Mouse (Mus musculus) forebrain, embryonic 14.5 days (tissue): ENCODE measurements around the gene Tmem184a. TPM values are rescaled to one million over a fixed set of nuclear protein-coding genes. Genes with fewer than 3 reads are reported as not detected.

Source experiments
- ATAC-seq: fragments of 200-750 bp; cut with Nextera tagmentation; 2 replicates; pipeline ENCODE4 v1.8.0; 2017; ENCODE audit warnings: mild to moderate bottlenecking, moderate library complexity
- DNase-seq: peaks from one replicate; pipeline ENCODE4 v3.0.0-alpha.2; 2015; ENCODE audit warnings: low spot score
- H3K27ac ChIP-seq: fragments of 300-500 bp; sonication (generic); 2 replicates; pipeline ENCODE4 v1.5.1; 2014; ENCODE audit warnings: low read depth, mild to moderate bottlenecking, control low read depth, low read length, moderate library complexity
- H3K27me3 ChIP-seq: fragments of 300-500 bp; sonication (generic); replicated peaks from 2 replicates; pipeline ENCODE4 v1.6.1; 2014; ENCODE audit warnings: low read length, control low read depth, mixed read lengths; ENCODE audit not compliant: control insufficient read depth, insufficient read depth
- H3K36me3 ChIP-seq: fragments of 300-500 bp; sonication (generic); 2 replicates; pipeline ENCODE4 v1.6.1; 2014; ENCODE audit warnings: low read length, control low read depth; ENCODE audit not compliant: control insufficient read depth, insufficient read depth
- H3K4me1 ChIP-seq: fragments of 300-500 bp; sonication (generic); 2 replicates; pipeline ENCODE4 v1.6.1; 2014; ENCODE audit warnings: antibody characterized with exemption, low read length, control low read depth; ENCODE audit not compliant: control insufficient read depth, insufficient read depth
- H3K4me2 ChIP-seq: fragments of 300-500 bp; sonication (generic); 2 replicates; pipeline ENCODE4 v1.6.1; 2014; ENCODE audit warnings: mild to moderate bottlenecking, control low read depth, low read length
- H3K4me3 ChIP-seq: fragments of 300-500 bp; sonication (generic); 2 replicates; pipeline ENCODE4 v1.5.1; 2014; ENCODE audit warnings: low read depth, low read length, control low read depth
- H3K9ac ChIP-seq: fragments of 300-500 bp; sonication (generic); 2 replicates; pipeline ENCODE4 v1.6.1; 2014; ENCODE audit warnings: mild to moderate bottlenecking, low read length, control low read depth, moderate library complexity
- H3K9me3 ChIP-seq: fragments of 300-500 bp; sonication (generic); replicated peaks from 2 replicates; pipeline ENCODE4 v1.6.1; 2016; ENCODE audit warnings: low read length, control low read depth, mixed read lengths; ENCODE audit not compliant: control insufficient read depth
- WGBS: fragments of 180-500 bp; shearing (Covaris S2); extraction: QIAGEN DNeasy Blood & Tissue Kit; methylation state at CpG from one replicate; pipeline ENCODE4 v1.1.7; 2014; 5-methylcytosine and 5-hydroxymethylcytosine counted together
- polyA plus RNA-seq: library from polyadenylated mRNA; unstranded; fragments of >200 nt; fragmentation: Nextera tagmentation; extraction: Ambion mirVana; gene quantifications from 2 replicates; pipeline ENCODE4 v1.2.1, GENCODE M21; 2014

Tmem184a gene
- polyA plus RNA-seq, 1 experiment from 2014 or later = not detected

DNA sequence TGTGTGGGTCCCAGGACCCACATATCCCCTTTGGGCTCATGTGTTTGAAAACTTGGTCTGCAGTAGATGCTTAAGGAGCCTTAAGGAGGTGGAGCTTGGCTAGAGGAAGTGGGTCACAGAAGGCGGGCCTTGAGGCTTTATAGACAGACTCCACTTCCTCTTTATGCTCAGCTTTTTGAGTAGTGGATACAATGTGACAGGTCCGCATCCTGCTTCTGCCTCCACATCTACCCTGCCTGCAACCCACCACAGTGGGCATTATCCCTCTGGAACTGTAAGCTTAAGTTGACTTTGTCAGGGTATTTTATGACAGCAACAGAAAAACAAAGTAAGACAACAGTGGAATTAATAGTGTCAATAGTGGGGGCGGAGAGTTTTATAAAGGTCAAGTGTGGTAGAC is 11.0 kb upstream of the Tmem184a start:
- 87% methylated on average over 3 of the region's 3 CpGs for WGBS
- H3K9me3 ChIP-seq = no peaks in the 10 kb centered on the region
- H3K9ac ChIP-seq = no peak overlapping the region
- H3K27ac ChIP-seq = no peak overlapping the region
- no peak for DNase-seq
- H3K4me2 ChIP-seq = no peak overlapping the region
- no peak overlapping the region for H3K4me3 ChIP-seq
- no peak for ATAC-seq
- H3K4me1 ChIP-seq = peaks cover 3% of the 10 kb centered on the region; the same call in 1 of the 2 replicates
- H3K27me3 ChIP-seq = no peaks in the 10 kb centered on the region
- no peaks in the 10 kb centered on the region for H3K36me3 ChIP-seq

GRCm38 (mm10) chr5:139829384-139829783 is 9.7 kb upstream of the Tmem184a start:
- no peak overlapping the region for H3K27ac ChIP-seq
- 84% methylated on average over 13 of the region's 13 CpGs for WGBS
- no peaks in the 10 kb centered on the region for H3K27me3 ChIP-seq
- no peak overlapping the region for H3K4me2 ChIP-seq
- peaks cover 9% of the 10 kb centered on the region; the same call in 1 of the 2 replicates for H3K4me1 ChIP-seq
- no peaks in the 10 kb centered on the region for H3K36me3 ChIP-seq
- DNase-seq = no peak
- ATAC-seq = no peak
- no peaks in the 10 kb centered on the region for H3K9me3 ChIP-seq
- H3K9ac ChIP-seq = no peak overlapping the region
- no peak overlapping the region for H3K4me3 ChIP-seq

DNA sequence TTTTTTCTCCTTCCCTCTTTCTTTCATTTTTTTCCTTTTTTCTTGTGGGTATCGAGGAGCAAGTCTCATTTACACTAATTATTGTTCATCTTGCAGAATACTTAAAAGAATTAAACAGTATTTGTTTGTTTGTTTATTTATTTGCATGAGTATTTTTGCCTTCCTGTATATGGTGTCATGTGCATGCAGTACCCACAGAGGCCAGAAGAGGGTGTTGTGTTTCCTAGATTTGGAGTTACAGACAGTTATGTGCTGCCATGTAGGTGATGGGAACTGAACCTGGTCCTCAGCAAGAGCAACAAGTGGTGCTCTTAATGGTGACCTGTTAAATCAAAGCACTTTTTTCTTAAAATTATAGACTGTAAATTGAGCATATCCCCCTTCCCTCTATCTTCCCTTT is 7.9 kb upstream of the Tmem184a start:
- no peak for ATAC-seq
- Histone ChIP-seq H3K36me3 (peaks cover 13% of the 10 kb centered on the region), H3K27ac (no peak overlapping the region), H3K4me1 (peaks cover 9% of the 10 kb centered on the region; the same call in 1 of the 2 replicates), H3K9ac (no peak overlapping the region), H3K4me2 (no peak overlapping the region), H3K27me3 (no peaks in the 10 kb centered on the region), H3K9me3 (no peaks in the 10 kb centered on the region), H3K4me3 (no peak overlapping the region)
- DNase-seq = no peak
- WGBS = 89% methylated on average over 1 of the region's 1 CpGs

DNA sequence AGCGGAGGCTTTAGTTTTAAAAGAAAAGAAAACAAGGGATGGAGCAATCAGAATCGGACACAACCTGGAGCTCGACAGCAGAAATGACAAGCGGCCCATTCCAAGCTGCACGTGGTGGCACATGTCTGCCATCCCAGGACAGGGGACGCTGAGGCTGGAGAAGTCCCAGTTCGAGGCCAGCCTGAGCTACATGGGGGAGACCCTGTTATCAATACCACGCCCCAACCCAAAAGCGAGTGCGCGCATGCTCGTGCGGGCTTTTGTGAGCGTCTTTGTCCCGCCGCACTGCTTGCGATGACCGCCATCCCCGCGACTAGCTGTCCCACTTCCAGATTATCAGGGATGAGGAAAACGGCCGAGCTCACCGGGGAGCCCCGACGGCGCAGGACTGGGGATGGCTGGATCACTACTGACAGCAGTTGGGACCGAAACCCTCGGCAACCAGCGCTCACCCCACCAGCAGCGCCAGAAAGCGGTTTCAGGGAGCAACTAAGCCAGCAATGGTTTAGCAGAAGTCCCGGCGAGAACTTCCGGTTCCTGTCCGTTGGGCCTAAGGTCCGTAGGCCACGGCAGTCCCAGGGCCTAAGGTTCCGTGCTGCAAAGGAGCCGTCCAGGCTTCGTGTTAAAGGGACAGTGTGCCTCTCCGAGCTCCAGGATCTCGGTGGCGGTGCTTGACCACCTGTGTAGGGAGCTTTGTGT is 6.8 kb upstream of the Tmem184a start, which contains the start of the genes Gm26938 and Psmg3:
Gene Gm26938 (minus strand): TSS at position 51 of the 699 bp plus-strand sequence.
Gene Psmg3 (minus strand): TSS at position 529 of the 699 bp plus-strand sequence.
- ATAC-seq = peak; percentile 93
- Histone ChIP-seq H3K4me3 (peak within 1 kb of the TSS; percentile 84), H3K4me2 (peak within 1 kb of the TSS; percentile 93), H3K9me3 (no peaks in the 10 kb centered on the region), H3K27ac (peak within 1 kb of the TSS; percentile 77), H3K4me1 (peaks cover 9% of the 10 kb centered on the region; the same call in 1 of the 2 replicates), H3K36me3 (peaks cover 24% of the 10 kb centered on the region), H3K9ac (peak within 1 kb of the TSS; percentile 86), H3K27me3 (no peaks in the 10 kb centered on the region)
- 1% methylated on average over 43 of the region's 43 CpGs for WGBS
- DNase-seq = peak; percentile 86

GRCm38 (mm10) chr5:139825947-139826346 is 6.2 kb upstream of the Tmem184a start:
- Histone ChIP-seq H3K27ac (peak overlapping the region; percentile 77; the same call in 1 of the 2 replicates), H3K9ac (peak overlapping the region; percentile 86), H3K4me2 (peak overlapping the region; percentile 93), H3K9me3 (no peaks in the 10 kb centered on the region), H3K4me1 (peaks cover 9% of the 10 kb centered on the region; the same call in 1 of the 2 replicates), H3K27me3 (no peaks in the 10 kb centered on the region), H3K4me3 (peak overlapping the region; percentile 84), H3K36me3 (peaks cover 25% of the 10 kb centered on the region)
- WGBS = 43% methylated on average over 11 of the region's 11 CpGs
- DNase-seq = no peak
- peak; percentile 23 for ATAC-seq

GRCm38 (mm10) chr5:139824531-139824930 is 4.8 kb upstream of the Tmem184a start:
- no peak overlapping the region for H3K4me2 ChIP-seq
- no peak for ATAC-seq

GRCm38 (mm10) chr5:139821466-139822459 is 2.0 kb upstream of the Tmem184a start:
- H3K9ac ChIP-seq = no peak overlapping the region
- H3K4me1 ChIP-seq = peaks cover 9% of the 10 kb centered on the region; the same call in 1 of the 2 replicates
- ATAC-seq (no peak), DNase-seq (no peak)
- no peaks in the 10 kb centered on the region for H3K9me3 ChIP-seq
- H3K27me3 ChIP-seq = no peaks in the 10 kb centered on the region
- no peak overlapping the region for H3K27ac ChIP-seq
- no peak overlapping the region for H3K4me3 ChIP-seq
- WGBS = 86% methylated on average over 12 of the region's 12 CpGs
- H3K4me2 ChIP-seq = no peak overlapping the region
- peaks cover 25% of the 10 kb centered on the region for H3K36me3 ChIP-seq

More at GRCm38 (mm10) chr5:139824531-139824930, 4.8 kb upstream of the Tmem184a start:
- no peak for DNase-seq
- Histone ChIP-seq H3K36me3 (peaks cover 25% of the 10 kb centered on the region), H3K27ac (no peak overlapping the region), H3K9ac (no peak overlapping the region), H3K4me3 (no peak overlapping the region), H3K9me3 (no peaks in the 10 kb centered on the region), H3K27me3 (no peaks in the 10 kb centered on the region), H3K4me1 (peaks cover 9% of the 10 kb centered on the region; the same call in 1 of the 2 replicates)
- 90% methylated on average over 10 of the region's 10 CpGs for WGBS

DNA sequence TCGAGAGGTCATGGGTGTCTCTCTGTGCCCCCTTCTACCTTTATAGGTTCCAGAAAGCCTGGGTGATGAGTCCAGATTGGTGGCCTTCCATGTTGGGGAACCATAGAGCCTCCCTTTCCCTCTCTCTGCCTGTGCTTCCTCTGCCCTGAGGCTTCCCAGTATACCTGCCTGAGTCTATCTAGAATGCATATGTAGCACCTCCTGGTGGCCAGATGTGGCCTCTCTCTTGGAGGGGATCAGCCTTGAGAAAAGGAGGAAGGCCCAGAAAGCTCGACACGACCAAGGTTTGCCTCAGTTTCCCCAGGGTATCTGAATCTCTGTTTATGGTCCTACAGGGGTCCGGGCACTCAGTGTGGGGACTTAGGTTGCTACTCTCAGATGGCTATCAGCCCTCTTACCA is 916 bp downstream of the Tmem184a start:
- H3K9ac ChIP-seq = no peak overlapping the region
- H3K9me3 ChIP-seq = no peaks in the 10 kb centered on the region
- no peaks in the 10 kb centered on the region for H3K4me1 ChIP-seq
- DNase-seq = peak; percentile 50
- H3K27ac ChIP-seq = no peak overlapping the region
- no peak overlapping the region for H3K4me2 ChIP-seq
- 56% methylated on average over 4 of the region's 4 CpGs for WGBS
- no peaks in the 10 kb centered on the region; the same call in 1 of the 2 replicates for H3K27me3 ChIP-seq
- H3K36me3 ChIP-seq = peaks cover 24% of the 10 kb centered on the region
- no peak for ATAC-seq
- H3K4me3 ChIP-seq = no peak overlapping the region
